Mouse (Mus musculus) telencephalon, adult 2 months (tissue): ENCODE measurements around the gene E4f1.

Experiments used
- DNase-seq: peaks from one replicate; pipeline ENCODE4 v3.0.0-alpha.2; 2011; ENCODE audit warnings: low read depth, low spot score

Gene E4f1

DNA sequence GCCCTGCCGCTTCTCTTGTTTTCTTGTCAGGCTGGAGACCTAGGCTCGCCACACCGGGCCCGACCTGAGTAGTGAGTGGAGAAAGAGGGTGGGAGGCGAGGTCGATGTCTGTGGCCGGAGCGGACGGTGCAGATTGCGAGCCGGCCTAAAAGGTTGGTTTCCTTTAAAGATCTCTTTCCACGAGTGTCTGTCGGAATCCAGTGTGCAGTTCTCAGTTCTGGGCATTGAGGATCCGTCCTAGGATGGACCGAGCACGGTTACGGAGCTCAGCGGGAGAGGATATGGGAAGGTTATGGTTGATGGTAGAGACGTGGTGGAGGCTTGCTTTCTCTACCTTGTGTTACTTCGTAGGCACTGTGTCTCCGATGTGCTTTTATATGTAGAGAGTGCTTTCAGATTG, 55.1 kb downstream of the E4f1 start:
- DNase-seq, result no peak

- peak; percentile 98 for DNase-seq
Observed at GRCm38 (mm10) chr17:24414230-24414976, 55.7 kb downstream of the E4f1 start, which contains the start of gene Rnps1. Rnps1 (plus strand) TSS chr17:24414565.

DNA sequence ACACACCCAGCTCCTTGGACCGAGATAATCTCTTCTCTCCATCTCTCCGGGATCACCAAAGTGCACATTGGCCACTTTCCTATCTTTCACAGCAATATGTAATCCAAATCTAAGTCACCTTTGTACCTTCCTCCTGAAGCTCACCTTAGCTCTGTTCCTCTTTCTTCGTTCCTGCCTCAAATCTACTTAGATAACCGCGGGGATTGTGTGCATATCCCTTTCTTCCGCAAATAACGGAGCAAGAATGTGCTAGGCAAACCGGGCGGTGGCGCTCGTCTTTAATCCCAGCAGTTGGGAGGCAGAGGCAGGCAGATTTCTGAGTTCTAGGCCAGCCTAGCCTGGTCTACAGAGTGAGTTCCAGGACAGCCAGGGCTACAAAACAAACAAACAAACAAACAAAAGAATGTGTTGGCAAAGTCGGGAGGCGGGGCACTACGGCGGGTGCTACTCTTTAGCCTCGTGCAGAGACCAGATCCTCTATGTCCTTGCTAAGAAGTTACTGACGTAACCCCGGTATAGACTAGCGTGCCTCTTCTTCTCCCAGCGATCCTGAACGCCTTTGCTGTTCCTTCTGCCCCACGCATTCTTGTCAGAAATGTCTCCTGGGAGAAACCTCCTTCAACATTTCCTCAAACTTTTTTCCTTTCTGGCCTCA, 56.4 kb downstream of the E4f1 start:
- no peak for DNase-seq

DNA sequence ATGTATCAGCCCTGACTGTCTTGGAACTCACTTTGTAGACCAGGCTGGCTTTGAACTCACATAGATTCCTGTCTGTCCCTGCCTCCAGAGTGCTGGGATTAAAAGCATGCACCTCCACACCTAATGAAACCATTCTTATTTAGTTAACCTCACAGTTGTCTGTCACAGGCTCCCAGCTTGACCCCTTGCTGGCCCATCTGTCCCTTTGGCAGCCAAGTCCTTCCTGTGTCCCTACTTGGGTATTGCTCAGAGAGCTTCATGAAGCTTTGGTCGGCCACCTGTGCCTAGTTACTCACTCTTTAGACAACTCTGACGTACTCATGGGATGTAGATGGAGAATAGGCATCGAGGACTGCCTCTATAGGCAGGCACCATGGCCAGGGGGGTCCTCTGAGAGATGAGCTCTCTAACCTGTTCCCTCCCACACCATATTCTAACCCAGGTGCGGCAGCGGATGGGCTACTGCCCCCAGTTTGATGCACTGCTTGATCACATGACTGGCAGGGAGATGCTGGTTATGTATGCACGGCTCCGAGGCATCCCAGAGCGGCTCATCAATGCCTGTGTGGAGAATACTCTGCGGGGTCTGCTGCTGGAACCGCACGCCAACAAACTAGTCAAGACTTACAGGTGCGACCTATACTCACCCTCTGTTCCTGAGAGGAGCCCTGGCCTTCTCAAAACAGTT, 62.9 kb downstream of the E4f1 start:
- no peak for DNase-seq

GRCm38 (mm10) chr17:24402371-24402770, 67.7 kb downstream of the E4f1 start:
- DNase-seq, result peak; percentile 26

DNA sequence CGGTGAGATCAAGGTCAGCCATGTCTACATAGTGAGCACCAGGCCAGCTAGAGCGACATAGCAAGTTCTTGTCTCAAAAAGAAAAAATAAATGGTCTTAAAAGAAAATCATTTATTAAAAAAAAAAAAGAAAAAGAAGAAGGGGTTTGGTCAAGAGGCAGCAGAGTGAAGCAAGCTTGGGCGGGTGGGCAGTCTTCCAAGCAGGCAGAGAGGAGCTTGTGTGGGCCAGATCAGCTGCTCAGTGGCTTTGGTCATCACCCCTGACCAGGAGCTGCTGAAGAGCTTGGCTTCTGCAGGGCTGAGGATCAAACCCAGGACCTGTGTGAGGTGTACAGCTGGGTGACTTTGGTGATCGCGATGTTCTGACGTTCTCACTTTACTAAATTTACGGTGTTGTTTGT, 75.7 kb downstream of the E4f1 start:
- DNase-seq, result no peak
